Mouse (Mus musculus) limb, embryonic 14.5 days (tissue): Measurements from ENCODE around the gene Platr17. TPM values are rescaled to one million over a fixed set of nuclear protein-coding genes. Genes with fewer than 3 reads are reported as not detected.

Experiments
- ATAC-seq: fragments of 200-750 bp; cut with Nextera tagmentation; 2 replicates; pipeline ENCODE4 v1.8.0; 2017; ENCODE audit warnings: low read depth, moderate number of reproducible peaks, moderate TSS enrichment; ENCODE audit not compliant: low FRiP score
- DNase-seq: peaks from one replicate; pipeline ENCODE4 v3.0.0-alpha.2; 2015; ENCODE audit warnings: low spot score
- H3K27ac ChIP-seq: fragments of 300-500 bp; sonication (generic); replicated peaks from 2 replicates; pipeline ENCODE4 v1.5.1; 2014; ENCODE audit warnings: low read depth, mild to moderate bottlenecking, low read length, moderate library complexity, mixed read lengths
- H3K27me3 ChIP-seq: fragments of 300-500 bp; sonication (generic); 2 replicates; pipeline ENCODE4 v1.6.1; 2014; ENCODE audit warnings: low read length, mixed read lengths; ENCODE audit not compliant: control insufficient read depth, insufficient read depth
- H3K36me3 ChIP-seq: fragments of 300-500 bp; sonication (generic); 2 replicates; pipeline ENCODE4 v1.6.1; 2014; ENCODE audit warnings: mild to moderate bottlenecking, low read length, moderate library complexity, mixed read lengths; ENCODE audit not compliant: control insufficient read depth, insufficient read depth
- H3K4me1 ChIP-seq: fragments of 300-500 bp; sonication (generic); 2 replicates; pipeline ENCODE4 v1.6.1; 2014; ENCODE audit warnings: antibody characterized with exemption, low read length, mixed read lengths; ENCODE audit not compliant: control insufficient read depth, insufficient read depth
- H3K4me2 ChIP-seq: fragments of 300-500 bp; sonication (generic); replicated peaks from 2 replicates; pipeline ENCODE4 v1.6.1; 2014; ENCODE audit warnings: low read depth, mild to moderate bottlenecking, low read length, moderate library complexity; ENCODE audit not compliant: severe bottlenecking
- H3K4me3 ChIP-seq: fragments of 300-500 bp; sonication (generic); replicated peaks from 2 replicates; pipeline ENCODE4 v1.5.1; 2014; ENCODE audit warnings: low read length
- H3K9ac ChIP-seq: fragments of 300-500 bp; sonication (generic); 2 replicates; pipeline ENCODE4 v1.6.1; 2014; ENCODE audit warnings: mild to moderate bottlenecking, low read depth, low read length, moderate library complexity; ENCODE audit not compliant: severe bottlenecking
- H3K9me3 ChIP-seq: fragments of 300-500 bp; sonication (generic); 2 replicates; pipeline ENCODE4 v1.6.1; 2016; ENCODE audit warnings: low read length; ENCODE audit not compliant: control insufficient read depth
- POLR2A ChIP-seq: fragments of 200-500 bp; IDR thresholded peaks from 2 replicates; pipeline ENCODE4 v1.8.0; 2012; ENCODE audit warnings: inconsistent platforms, mild to moderate bottlenecking, moderate library complexity, borderline replicate concordance; ENCODE audit not compliant: insufficient read depth, insufficient read length; ENCODE audit errors: extremely low read depth
- WGBS: fragments of 180-500 bp; shearing (Covaris S2); extraction: QIAGEN DNeasy Blood & Tissue Kit; methylation state at CpG from one replicate; pipeline ENCODE4 v1.1.7; 2014; 5-methylcytosine and 5-hydroxymethylcytosine counted together
- polyA plus RNA-seq, 2 experiments: library from polyadenylated mRNA; depleted of rRNA in 1 of 2; stranded (reverse) in 1 of 2; unstranded in 1 of 2; fragments of >200 nt; fragmentation: Nextera tagmentation in 1 of 2; extraction: Ambion mirVana in 1 of 2; gene quantifications; 2 replicates each; pipeline versions ENCODE4 v1.2.1 to v1.2.3; 2012 to 2014

Platr17 gene
- polyA plus RNA-seq, 2 experiments = 0.34 to 0.40 TPM

DNA sequence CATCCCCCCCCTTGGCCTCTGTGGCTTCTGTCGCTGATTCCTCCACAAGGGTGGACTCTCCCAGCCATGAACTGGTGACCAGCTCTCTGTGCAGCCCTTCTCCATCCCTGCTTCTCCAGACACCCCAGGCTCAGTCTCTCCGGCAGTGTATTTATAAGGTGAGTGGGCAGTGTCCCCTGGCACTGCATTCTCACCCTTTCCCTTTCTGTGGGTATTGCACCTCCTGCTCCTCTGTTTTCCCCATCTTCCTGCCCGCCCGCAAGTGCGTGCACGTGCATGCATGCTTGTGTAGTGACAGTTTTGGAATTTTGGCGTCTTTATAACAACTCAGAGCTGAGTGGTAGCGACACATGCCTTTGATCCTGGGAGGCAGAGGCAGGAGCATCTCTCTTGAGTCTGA, 9.0 kb downstream of the Platr17 start:
- Histone ChIP-seq H3K4me3 (no peak overlapping the region), H3K4me1 (peaks cover 21% of the 10 kb centered on the region), H3K9me3 (no peaks in the 10 kb centered on the region), H3K27ac (no peak overlapping the region), H3K36me3 (peaks cover 48% of the 10 kb centered on the region), H3K27me3 (no peaks in the 10 kb centered on the region), H3K9ac (no peak overlapping the region), H3K4me2 (no peak overlapping the region)
- no peak for TF ChIP-seq POLR2A
- ATAC-seq = no peak
- no peak for DNase-seq
- WGBS = 96% methylated on average over 8 of the region's 8 CpGs

DNA sequence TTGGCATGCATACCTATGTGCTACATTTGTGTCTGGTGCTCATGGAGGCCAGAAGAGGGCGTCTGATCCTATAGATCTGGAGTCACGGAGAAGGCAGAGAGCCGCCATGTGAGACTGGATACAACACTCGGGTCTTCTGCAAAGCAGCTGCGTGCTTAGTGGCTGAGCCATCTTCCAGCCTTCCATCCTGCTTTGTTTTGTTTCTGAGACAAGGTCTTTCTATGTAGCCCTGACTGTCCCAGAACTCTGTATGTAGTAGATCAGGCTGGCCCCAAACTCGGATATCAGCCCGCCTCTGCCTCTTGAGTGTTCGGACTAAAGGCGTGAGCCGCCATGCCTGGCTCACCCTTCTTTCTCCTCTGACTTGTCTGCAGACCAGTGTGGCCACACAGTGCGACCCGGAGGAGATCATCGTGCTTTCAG, 10.0 kb downstream of the Platr17 start:
- H3K4me1 ChIP-seq = peaks cover 26% of the 10 kb centered on the region
- DNase-seq (no peak), ATAC-seq (no peak)
- no peaks in the 10 kb centered on the region for H3K27me3 ChIP-seq
- H3K36me3 ChIP-seq = peaks cover 48% of the 10 kb centered on the region
- peak overlapping the region; percentile 44; the same call in 1 of the 2 replicates for H3K4me2 ChIP-seq
- no peak overlapping the region for H3K9ac ChIP-seq
- TF ChIP-seq POLR2A = no peak
- no peaks in the 10 kb centered on the region for H3K9me3 ChIP-seq
- H3K27ac ChIP-seq = no peak overlapping the region
- 84% methylated on average over 13 of the region's 13 CpGs for WGBS
- H3K4me3 ChIP-seq = peak overlapping the region; percentile 48; the same call in 1 of the 2 replicates

DNA sequence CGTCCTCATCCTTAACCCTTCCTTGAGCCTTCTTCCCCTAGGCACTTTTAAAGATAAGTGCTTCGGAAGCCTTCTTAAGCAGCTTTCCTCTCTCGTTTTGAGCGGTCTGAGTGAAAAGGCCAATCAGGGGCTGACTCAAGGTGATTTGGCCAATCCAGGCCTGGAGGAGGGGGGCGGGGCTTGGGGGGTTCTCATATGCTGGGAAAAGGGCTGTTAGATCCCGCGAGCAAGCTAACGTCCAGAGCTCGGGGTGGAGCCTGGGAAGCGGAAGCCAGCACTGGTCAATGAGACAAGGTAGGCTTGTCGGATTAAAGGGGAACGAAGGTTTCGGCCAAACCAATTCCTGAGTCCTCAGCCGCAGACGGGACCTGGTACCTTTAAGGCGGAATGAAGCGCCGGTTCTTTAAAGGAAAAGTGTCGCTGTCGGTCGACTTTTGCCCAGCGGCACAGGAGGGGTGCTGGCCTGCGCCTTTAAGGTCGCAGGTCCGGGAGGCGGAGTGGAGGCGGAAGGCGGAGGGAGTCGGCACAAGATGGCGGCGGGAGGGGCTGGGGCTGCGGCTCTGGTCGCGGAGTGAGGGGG, 10.8 kb downstream of the Platr17 start, which contains the start of the genes Tapbp and Zbtb22:
Gene Tapbp (plus strand): TSS at position 229 of the 580 bp plus-strand sequence.
Gene Zbtb22 (plus strand): TSS at position 234 of the 580 bp plus-strand sequence.
- Histone ChIP-seq H3K4me2 (peak within 1 kb of the TSS; percentile 44), H3K27ac (no peak within 1 kb of the TSS), H3K36me3 (peaks cover 48% of the 10 kb centered on the region), H3K4me3 (peak within 1 kb of the TSS; percentile 48), H3K4me1 (peaks cover 18% of the 10 kb centered on the region), H3K9me3 (no peaks in the 10 kb centered on the region), H3K27me3 (no peaks in the 10 kb centered on the region), H3K9ac (peak within 1 kb of the TSS; percentile 50)
- DNase-seq = peak; percentile 98
- WGBS = 2% methylated on average over 29 of the region's 34 CpGs
- TF ChIP-seq POLR2A = no peak
- ATAC-seq = peak; percentile 91

DNA sequence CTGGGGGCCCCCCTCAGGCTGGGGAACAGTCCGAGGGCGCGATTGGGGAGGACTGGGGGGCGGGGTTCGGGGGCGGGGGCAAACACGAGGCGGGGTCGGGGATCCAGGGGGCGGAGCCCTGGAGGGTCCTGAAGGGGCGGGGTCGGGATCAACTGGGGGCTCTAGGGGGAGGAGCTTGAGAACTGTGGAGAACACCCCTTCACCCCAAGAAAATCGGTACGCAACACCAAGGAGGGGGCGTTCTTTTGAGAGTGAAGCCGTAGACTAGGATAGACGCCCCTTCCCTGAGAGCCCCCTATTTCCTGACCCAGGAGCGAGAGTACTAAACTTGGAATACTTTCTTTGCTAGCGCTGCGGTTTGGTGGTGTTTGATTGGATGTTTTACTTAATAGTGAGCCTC, 11.4 kb downstream of the Platr17 start:
- no peak for TF ChIP-seq POLR2A
- no peaks in the 10 kb centered on the region for H3K27me3 ChIP-seq
- H3K9ac ChIP-seq = peak overlapping the region; percentile 50
- H3K4me2 ChIP-seq = peak overlapping the region; percentile 44
- WGBS = under 1% methylated on average over 16 of the region's 20 CpGs
- H3K4me1 ChIP-seq = peaks cover 18% of the 10 kb centered on the region
- H3K27ac ChIP-seq = no peak overlapping the region
- H3K4me3 ChIP-seq = peak overlapping the region; percentile 48
- DNase-seq (peak; percentile 80), ATAC-seq (peak; percentile 27)
- H3K9me3 ChIP-seq = no peaks in the 10 kb centered on the region
- H3K36me3 ChIP-seq = peaks cover 43% of the 10 kb centered on the region

DNA sequence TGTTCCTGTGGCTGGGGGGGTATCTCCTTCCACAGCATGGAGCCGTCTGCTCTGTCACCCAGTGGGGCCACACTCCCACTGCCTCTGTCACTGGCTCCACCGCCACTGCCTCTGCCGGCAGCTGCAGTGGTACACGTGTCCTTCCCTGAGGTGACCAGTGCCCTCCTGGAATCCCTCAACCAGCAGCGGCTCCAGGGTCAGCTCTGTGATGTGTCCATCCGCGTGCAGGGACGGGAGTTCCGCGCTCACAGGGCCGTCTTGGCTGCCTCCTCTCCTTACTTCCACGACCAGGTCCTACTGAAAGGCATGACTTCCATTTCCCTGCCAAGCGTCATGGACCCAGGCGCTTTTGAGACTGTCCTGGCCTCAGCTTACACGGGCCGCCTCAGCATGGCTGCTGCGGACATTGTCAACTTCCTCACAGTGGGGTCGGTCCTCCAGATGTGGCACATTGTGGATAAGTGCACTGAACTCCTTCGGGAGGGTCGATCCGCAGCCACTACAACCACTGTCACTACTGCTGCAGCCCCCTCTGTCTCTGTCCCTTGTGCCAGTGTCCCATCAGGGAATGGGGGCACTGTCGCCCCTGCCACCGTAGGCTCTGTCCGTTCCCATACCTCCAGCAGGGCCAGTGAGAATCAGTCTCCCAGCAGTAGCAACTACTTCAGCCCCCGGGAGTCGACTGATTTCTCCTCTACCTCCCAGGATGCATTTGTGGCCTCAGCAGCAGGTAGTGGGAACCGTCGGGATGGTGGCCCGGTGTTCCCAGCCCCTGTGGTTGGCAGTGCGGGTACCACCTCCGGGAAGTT, 12.1 kb downstream of the Platr17 start:
- no peak overlapping the region for H3K27ac ChIP-seq
- TF ChIP-seq POLR2A = no peak
- peaks cover 36% of the 10 kb centered on the region for H3K36me3 ChIP-seq
- DNase-seq = no peak
- 74% methylated on average over 31 of the region's 31 CpGs for WGBS
- no peak for ATAC-seq
- H3K4me2 ChIP-seq = peak overlapping the region; percentile 44
- H3K27me3 ChIP-seq = no peaks in the 10 kb centered on the region
- H3K9ac ChIP-seq = no peak overlapping the region
- peak overlapping the region; percentile 48 for H3K4me3 ChIP-seq
- H3K4me1 ChIP-seq = peaks cover 18% of the 10 kb centered on the region
- no peaks in the 10 kb centered on the region for H3K9me3 ChIP-seq
